Mouse (Mus musculus) midbrain, embryonic 14.5 days (tissue): Measurements from ENCODE around the gene Gse1. TPM values are rescaled to one million over a fixed set of nuclear protein-coding genes. Genes with fewer than 3 reads are reported as not detected.

Experiments
- ATAC-seq: fragments of 200-750 bp; cut with Nextera tagmentation; 2 replicates; pipeline ENCODE4 v1.8.0; 2017; ENCODE audit warnings: moderate number of reproducible peaks, moderate library complexity; ENCODE audit not compliant: low FRiP score, low TSS enrichment
- DNase-seq: peaks from one replicate; pipeline ENCODE4 v3.0.0-alpha.2; 2015
- H3K27ac ChIP-seq: fragments of 300-500 bp; sonication (generic); replicated peaks from 2 replicates; pipeline ENCODE4 v1.5.1; 2014; ENCODE audit warnings: mild to moderate bottlenecking, low read depth, low read length, moderate library complexity
- H3K27me3 ChIP-seq: fragments of 300-500 bp; sonication (generic); 2 replicates; pipeline ENCODE4 v1.6.1; 2014; ENCODE audit warnings: low read length, control low read depth, mixed read lengths; ENCODE audit not compliant: control insufficient read depth, insufficient read depth
- H3K36me3 ChIP-seq: fragments of 300-500 bp; sonication (generic); 2 replicates; pipeline ENCODE4 v1.6.1; 2014; ENCODE audit warnings: low read length, control low read depth; ENCODE audit not compliant: control insufficient read depth, insufficient read depth
- H3K4me1 ChIP-seq: fragments of 300-500 bp; sonication (generic); 2 replicates; pipeline ENCODE4 v1.6.1; 2014; ENCODE audit warnings: mild to moderate bottlenecking, antibody characterized with exemption, low read length, control low read depth; ENCODE audit not compliant: control insufficient read depth, insufficient read depth
- H3K4me2 ChIP-seq: fragments of 300-500 bp; sonication (generic); 2 replicates; pipeline ENCODE4 v1.6.1; 2014; ENCODE audit warnings: mild to moderate bottlenecking, low read length, moderate library complexity
- H3K4me3 ChIP-seq: fragments of 300-500 bp; sonication (generic); replicated peaks from 2 replicates; pipeline ENCODE4 v1.5.1; 2014; ENCODE audit warnings: low read depth, low read length
- H3K9ac ChIP-seq: fragments of 300-500 bp; sonication (generic); replicated peaks from 2 replicates; pipeline ENCODE4 v1.6.1; 2014; ENCODE audit warnings: mild to moderate bottlenecking, low read length, moderate library complexity
- H3K9me3 ChIP-seq: fragments of 300-500 bp; sonication (generic); 2 replicates; pipeline ENCODE4 v1.6.1; 2016; ENCODE audit warnings: low read length, control low read depth, mixed read lengths; ENCODE audit not compliant: control insufficient read depth
- WGBS: fragments of 180-500 bp; shearing (Covaris S2); extraction: QIAGEN DNeasy Blood & Tissue Kit; methylation state at CpG from one replicate; pipeline ENCODE4 v1.1.7; 2014; 5-methylcytosine and 5-hydroxymethylcytosine counted together
- polyA plus RNA-seq: library from polyadenylated mRNA; unstranded; fragments of >200 nt; fragmentation: Nextera tagmentation; extraction: Ambion mirVana; gene quantifications from 2 replicates; pipeline ENCODE4 v1.2.1, GENCODE M21; 2014

Gene Gse1
- polyA plus RNA-seq, 1 experiment from 2014 or later: 28.6 TPM

DNA sequence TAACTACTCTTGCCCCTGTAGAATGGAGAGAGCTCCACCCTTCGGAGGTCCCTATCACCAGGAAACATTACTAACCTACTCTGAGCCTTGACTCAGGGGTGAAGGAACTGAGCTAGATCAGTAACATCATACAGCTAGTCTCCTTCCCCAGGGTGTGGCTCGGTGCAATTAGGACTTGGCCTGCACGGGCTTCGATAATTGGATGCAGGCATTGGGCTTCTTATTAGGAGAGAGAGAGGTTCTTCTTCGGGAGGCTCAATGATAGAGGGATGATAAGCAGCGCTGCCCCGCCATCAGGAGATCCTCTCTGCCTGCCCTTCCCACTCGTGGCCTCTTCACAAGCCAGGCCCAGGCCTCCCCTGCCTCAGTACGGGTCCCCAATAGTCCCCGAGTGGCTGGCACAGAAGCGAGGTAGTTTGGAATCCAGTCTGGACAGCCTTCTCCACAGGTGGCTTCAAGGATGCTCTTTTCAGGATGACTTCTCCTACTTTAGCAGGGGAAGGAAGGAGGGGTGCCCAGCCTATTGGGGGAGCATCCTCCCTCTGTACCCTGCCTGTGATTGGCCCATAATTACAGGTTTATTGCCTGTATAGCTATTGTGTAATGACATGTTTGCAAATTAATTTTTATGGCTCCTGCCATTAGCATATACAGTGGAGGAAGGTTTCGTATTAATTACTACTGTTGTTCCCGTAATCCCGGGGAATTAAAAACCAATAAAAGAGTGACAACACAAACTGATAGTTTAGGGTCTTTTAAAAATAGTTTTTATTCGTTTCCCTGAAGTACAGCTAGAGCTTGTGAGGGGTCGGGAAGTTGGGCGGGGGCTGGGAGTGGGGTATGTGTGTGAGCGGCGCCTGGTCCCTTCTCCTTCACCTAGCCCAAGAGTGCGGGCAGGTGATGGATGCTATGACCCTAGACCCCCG is 257.6 kb downstream of the Gse1 start:
- peak overlapping the region; percentile 91; the same call in 1 of the 2 replicates for H3K4me3 ChIP-seq
- peaks cover 40% of the 10 kb centered on the region for H3K4me1 ChIP-seq
- peak overlapping the region; percentile 98 for H3K9ac ChIP-seq
- ATAC-seq: no peak
- H3K9me3 ChIP-seq: no peaks in the 10 kb centered on the region
- peak overlapping the region; percentile 100 for H3K27ac ChIP-seq
- no peak for DNase-seq
- no peaks in the 10 kb centered on the region for H3K27me3 ChIP-seq
- 24% methylated on average over 21 of the region's 21 CpGs for WGBS
- peak overlapping the region; percentile 95 for H3K4me2 ChIP-seq
- no peaks in the 10 kb centered on the region for H3K36me3 ChIP-seq

DNA sequence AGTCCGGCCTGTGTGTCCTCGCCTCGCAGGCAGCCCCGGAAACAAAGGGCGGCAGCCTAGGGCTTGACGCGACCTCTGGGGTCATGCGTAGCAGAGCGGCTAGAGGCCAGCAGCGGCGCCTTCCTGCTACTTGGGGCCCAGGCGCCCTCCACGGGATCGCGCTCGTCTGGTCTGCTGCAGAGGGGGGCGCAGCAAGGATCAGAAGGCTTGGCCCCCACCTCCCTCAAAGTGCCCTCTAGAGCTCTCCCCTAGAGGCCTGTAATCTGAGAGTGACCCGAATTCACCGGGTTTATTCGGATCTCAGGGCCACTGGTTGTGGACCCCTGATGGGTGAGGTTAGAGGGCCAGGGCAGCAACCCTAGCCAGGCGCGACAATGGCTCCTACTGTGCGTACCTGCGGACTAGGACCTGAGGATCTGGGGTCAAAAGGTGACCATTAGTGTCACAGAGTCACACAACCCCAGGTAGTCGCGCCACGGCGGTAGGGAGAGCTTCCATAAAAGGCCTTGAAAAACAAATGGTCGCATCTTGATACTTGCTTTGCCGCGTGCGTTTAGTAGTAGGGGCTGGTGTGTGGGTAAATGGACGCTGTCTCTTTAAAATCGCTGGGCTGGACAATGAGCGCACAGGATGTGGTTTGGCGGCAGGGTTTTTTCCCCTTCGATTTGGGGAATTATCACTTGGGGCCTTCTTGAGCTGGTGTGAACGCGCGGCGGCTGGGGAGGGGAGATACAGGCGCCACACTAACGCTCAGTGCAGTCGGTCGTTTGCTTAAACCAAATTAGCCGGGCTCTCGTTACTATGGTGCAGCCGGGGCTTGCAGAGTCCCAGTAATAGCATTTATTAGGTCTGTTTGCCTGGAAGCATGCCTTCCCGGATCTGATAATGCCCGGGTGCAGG is 258.5 kb downstream of the Gse1 start:
- no peaks in the 10 kb centered on the region for H3K9me3 ChIP-seq
- peak overlapping the region; percentile 95 for H3K4me2 ChIP-seq
- H3K27me3 ChIP-seq: no peaks in the 10 kb centered on the region
- no peaks in the 10 kb centered on the region for H3K36me3 ChIP-seq
- DNase-seq (peak; percentile 86), ATAC-seq (peak; percentile 19; the same call in 1 of the 2 replicates)
- H3K4me3 ChIP-seq: peak overlapping the region; percentile 91
- peak overlapping the region; percentile 100 for H3K27ac ChIP-seq
- H3K4me1 ChIP-seq: peaks cover 49% of the 10 kb centered on the region
- 2% methylated on average over 50 of the region's 50 CpGs for WGBS
- peak overlapping the region; percentile 98 for H3K9ac ChIP-seq

DNA sequence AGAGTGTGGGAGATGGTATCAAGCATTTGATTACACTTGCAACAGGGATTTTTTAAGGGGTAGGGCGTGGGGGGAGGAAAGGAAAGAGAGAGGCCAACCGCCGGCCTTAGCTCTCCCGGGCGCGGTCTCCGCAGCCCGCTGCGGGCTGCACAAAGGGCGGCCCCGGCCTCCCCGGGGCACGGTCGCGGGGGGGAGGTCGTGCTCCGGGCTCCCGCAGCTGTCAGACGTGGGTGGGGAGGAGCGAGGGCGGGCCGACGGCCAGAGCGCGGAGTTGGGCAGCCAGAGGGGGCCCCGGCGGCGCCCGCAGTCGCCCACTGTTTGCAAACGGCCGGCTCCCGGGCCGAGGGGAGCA is 259.1 kb downstream of the Gse1 start:
- Histone ChIP-seq H3K27me3 (no peaks in the 10 kb centered on the region), H3K9me3 (no peaks in the 10 kb centered on the region), H3K4me1 (peaks cover 55% of the 10 kb centered on the region), H3K4me3 (peak overlapping the region; percentile 91), H3K36me3 (no peaks in the 10 kb centered on the region), H3K4me2 (peak overlapping the region; percentile 95), H3K9ac (peak overlapping the region; percentile 98), H3K27ac (peak overlapping the region; percentile 100)
- WGBS: under 1% methylated on average over 34 of the region's 34 CpGs
- ATAC-seq (no peak), DNase-seq (no peak)

DNA sequence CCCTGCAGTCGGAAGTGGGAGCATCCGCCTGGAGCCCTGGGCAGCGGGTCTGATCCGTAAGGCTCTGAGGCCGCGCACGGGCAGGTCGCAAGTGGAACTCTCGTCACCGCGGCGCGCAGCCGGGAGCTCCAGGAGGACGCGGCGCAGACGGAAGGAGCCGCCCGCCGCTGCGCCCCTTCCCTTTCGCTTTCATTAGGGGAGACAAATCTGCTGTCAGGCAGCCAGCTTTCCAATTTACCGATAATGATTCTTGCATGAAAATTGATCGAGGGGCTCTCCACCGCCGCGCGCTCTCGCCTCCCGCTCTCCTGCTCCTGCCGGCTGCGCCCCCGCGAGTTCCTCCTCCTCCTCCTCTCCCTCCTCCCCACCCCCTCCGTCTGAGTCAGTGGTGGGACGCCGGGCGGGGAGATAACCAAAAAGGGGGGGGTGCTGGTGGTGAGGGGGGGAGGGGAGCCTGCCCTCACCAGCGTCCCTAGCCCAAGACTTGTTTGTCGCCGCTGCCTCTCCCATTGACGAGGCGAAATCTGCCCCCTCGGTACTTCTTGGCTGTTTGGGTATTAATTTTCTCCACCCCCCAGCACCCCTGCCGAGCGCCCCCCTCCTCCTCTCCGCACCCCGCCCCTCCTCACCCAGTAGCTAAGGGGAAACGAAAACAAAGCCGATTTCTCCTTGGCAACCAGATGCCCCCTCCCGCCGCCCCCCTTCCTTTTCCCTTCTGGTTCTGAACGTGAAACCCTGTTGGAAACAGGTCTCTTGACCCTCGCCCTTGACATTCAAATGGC is 259.7 kb downstream of the Gse1 start:
- Histone ChIP-seq H3K36me3 (no peaks in the 10 kb centered on the region), H3K27me3 (no peaks in the 10 kb centered on the region), H3K4me1 (peaks cover 61% of the 10 kb centered on the region), H3K4me2 (peak overlapping the region; percentile 95), H3K4me3 (peak overlapping the region; percentile 91), H3K27ac (peak overlapping the region; percentile 100), H3K9ac (peak overlapping the region; percentile 98), H3K9me3 (no peaks in the 10 kb centered on the region)
- peak; percentile 88 for DNase-seq
- ATAC-seq: peak; percentile 73
- under 1% methylated on average over 50 of the region's 55 CpGs for WGBS

DNA sequence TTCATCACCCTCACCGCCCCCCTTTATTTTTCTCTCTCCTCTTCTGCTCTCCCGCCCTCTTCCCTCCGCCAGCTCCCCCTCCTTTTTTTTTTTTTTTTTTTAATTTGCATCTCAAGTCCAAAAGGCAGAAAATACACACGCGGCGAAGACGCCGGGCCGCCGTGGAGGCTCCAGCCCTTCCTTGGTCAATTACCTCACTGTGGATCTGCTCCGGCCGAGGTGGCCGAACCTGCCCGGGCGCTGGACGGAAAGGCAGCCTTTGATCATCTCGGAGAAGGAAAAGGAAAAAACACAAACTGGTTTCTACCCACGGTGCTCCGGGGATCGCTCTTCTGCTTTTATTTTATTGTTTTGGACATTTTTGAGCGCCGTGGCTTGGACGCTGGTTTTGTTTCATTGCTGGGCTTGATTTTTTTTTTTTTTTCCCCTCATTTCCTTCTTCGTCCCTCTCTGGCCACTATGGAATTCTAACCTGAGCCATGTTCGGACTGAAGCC is 260.4 kb downstream of the Gse1 start:
- H3K4me1 ChIP-seq: peaks cover 68% of the 10 kb centered on the region
- ATAC-seq: no peak
- DNase-seq: no peak

DNA sequence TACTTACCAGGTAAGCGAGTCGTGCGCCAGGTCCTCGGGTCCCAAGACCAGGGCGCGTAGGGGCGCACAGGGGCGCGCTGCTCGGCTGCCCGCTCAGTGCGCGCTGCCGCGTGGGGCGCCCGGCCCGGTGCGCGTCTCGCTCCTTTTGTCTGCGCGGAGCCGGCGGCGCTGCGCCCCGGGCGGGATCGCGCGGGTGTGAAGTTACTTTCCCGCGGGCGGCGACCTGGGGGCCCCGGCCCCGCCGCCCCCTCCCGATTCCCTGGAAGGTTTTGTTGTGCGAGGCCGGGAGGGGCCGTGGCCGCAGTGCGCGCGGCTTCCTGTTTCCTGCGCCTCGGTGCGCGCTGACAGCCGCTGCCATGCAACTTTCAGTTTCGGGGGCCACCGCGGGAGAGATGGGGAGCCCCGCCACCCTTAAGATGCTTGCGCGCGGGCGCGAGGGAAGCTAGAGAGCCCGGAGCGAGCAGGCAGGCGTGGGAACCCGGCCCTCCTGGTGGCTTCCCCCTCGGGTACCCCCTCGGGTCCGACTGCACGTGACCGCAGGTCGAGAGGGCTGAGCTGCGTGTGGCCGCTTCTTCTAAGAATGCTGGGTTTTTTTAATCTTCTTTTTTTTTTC is 261.0 kb downstream of the Gse1 start:
- no peaks in the 10 kb centered on the region for H3K27me3 ChIP-seq
- peaks cover 68% of the 10 kb centered on the region for H3K4me1 ChIP-seq
- no peaks in the 10 kb centered on the region for H3K9me3 ChIP-seq
- DNase-seq: peak; percentile 83
- no peaks in the 10 kb centered on the region for H3K36me3 ChIP-seq
- no peak for ATAC-seq
- WGBS: under 1% methylated on average over 71 of the region's 73 CpGs
- peak overlapping the region; percentile 100 for H3K27ac ChIP-seq
- peak overlapping the region; percentile 91 for H3K4me3 ChIP-seq
- H3K9ac ChIP-seq: peak overlapping the region; percentile 98
- peak overlapping the region; percentile 95 for H3K4me2 ChIP-seq

More for the DNA sequence above, 260.4 kb downstream of the Gse1 start:
- peak overlapping the region; percentile 95 for H3K4me2 ChIP-seq
- H3K27ac ChIP-seq: peak overlapping the region; percentile 100
- H3K9ac ChIP-seq: peak overlapping the region; percentile 98
- WGBS: 0% methylated on average over 25 of the region's 25 CpGs
- no peaks in the 10 kb centered on the region for H3K27me3 ChIP-seq
- no peaks in the 10 kb centered on the region for H3K9me3 ChIP-seq
- H3K4me3 ChIP-seq: peak overlapping the region; percentile 91
- H3K36me3 ChIP-seq: no peaks in the 10 kb centered on the region

DNA sequence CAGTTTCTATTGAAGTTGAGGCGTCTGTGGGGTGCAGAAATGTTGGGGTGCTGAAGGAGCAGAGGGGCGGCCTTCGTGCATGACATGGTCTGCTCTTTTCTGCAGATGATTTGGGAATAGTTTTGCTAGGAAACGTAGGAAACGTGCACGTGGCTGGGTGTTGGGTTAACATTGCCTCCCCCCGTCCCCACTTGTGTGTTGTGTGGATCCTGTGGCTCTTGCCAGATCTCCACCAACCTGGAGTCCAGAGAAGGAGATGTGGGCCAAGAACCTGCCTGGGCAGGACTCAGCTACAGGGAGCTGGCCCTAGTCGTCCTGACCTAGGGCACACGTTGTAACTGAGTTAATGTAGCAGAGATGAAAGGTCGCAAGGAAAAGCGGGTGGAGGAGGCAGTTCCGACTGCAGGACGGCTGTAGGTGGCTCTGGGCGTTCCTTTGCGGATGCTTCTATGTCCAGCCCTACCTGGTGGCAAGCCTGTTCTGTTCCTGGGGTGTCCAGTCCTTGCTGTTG is 261.6 kb downstream of the Gse1 start:
- peak; percentile 26 for DNase-seq
- Histone ChIP-seq H3K9me3 (no peaks in the 10 kb centered on the region), H3K27ac (peak overlapping the region; percentile 100), H3K4me3 (peak overlapping the region; percentile 91), H3K36me3 (no peaks in the 10 kb centered on the region), H3K4me1 (peaks cover 68% of the 10 kb centered on the region), H3K9ac (peak overlapping the region; percentile 98), H3K4me2 (peak overlapping the region; percentile 95), H3K27me3 (no peaks in the 10 kb centered on the region)
- ATAC-seq: no peak
- 1% methylated on average over 15 of the region's 15 CpGs for WGBS
